Mouse (Mus musculus): ENCODE data around the gene Pth2.
A peak's percentile ranks its signal among the peaks of the same experiment; 100 is the strongest.

- TF ChIP-seq CTCF (IDR thresholded peaks at IDR 0.05; ENCODE audit: low read depth) (peak; percentile 48), EP300 (optimal IDR thresholded peaks at IDR 0.05) (no peak)
Observed at GRCm38 (mm10) chr7:45172974-45173373, 7.8 kb upstream of the Pth2 start.
